8 mouse cellular contexts compared by ENCODE assay signal in genomic region chr8:70674109-70674508, GRCm38 (mm10). TPM values are rescaled to one million over a fixed set of nuclear protein-coding genes. Genes with fewer than 3 reads are reported as not detected.
A peak's percentile ranks its signal among the peaks of the same experiment; 100 is the strongest.
DNase-seq lines count a peak whose midpoint lies in the region; ATAC-seq and TF ChIP-seq lines count a peak whose summit lies in the region.

No protein-coding gene starts in this region.

- peaks cover 9 to 18% of the 10 kb centered on the region in 2 experiments for H3K4me1 ChIP-seq in heart, embryonic 14.5 days (ENCODE audit: control insufficient read depth in 2 of 2, insufficient read depth in 2 of 2, low read length in 2 of 2)
- H3K4me1 ChIP-seq in ES-E14 (ENCODE audit: control insufficient read depth in 2 of 2, insufficient read depth in 2 of 2, low read length in 2 of 2, poor library complexity in 1 of 2), result peaks cover 16 to 34% of the 10 kb centered on the region in 2 experiments
- H3K4me1 ChIP-seq in heart, embryonic 16.5 days (ENCODE audit: control insufficient read depth, insufficient read depth, low read length), result peaks cover 14% of the 10 kb centered on the region
- peaks cover 5% of the 10 kb centered on the region for H3K4me1 ChIP-seq in midbrain, embryonic 11.5 days (ENCODE audit: control insufficient read depth, insufficient read depth, low read length)

- H3K27ac ChIP-seq in heart, embryonic 14.5 days (replicated peaks in 1 of 2; ENCODE audit: control insufficient read depth in 1 of 2, insufficient read depth in 1 of 2, low read depth in 2 of 2, low read length in 2 of 2), result peak overlapping the region; percentile 96 to 97
- H3K27ac ChIP-seq in ES-E14 (ENCODE audit: insufficient read depth, low read depth, low read length, poor library complexity, severe bottlenecking), result peak overlapping the region; percentile 99
- peak overlapping the region; percentile 94 for H3K27ac ChIP-seq in heart, embryonic 16.5 days (ENCODE audit: low read length)
- H3K27ac ChIP-seq in midbrain, embryonic 11.5 days (ENCODE audit: low read depth, low read length), result no peak overlapping the region; the same call in 1 of the 2 replicates

- peak overlapping the region; percentile 76 for H3K4me2 ChIP-seq in heart, embryonic 14.5 days (ENCODE audit: low read length)
- peak overlapping the region; percentile 90 for H3K4me2 ChIP-seq in heart, embryonic 16.5 days (ENCODE audit: low read depth, low read length)
- H3K4me2 ChIP-seq in midbrain, embryonic 11.5 days, result peak overlapping the region; percentile 74

- H3K9ac ChIP-seq in heart, embryonic 14.5 days (ENCODE audit: low read length), result peak overlapping the region; percentile 78
- H3K9ac ChIP-seq in ES-E14 (ENCODE audit: insufficient read depth, low read depth, low read length, poor library complexity, severe bottlenecking), result peak overlapping the region; percentile 99
- peak overlapping the region; percentile 81 for H3K9ac ChIP-seq in heart, embryonic 16.5 days (ENCODE audit: low read length)
- peak overlapping the region; percentile 82 for H3K9ac ChIP-seq in midbrain, embryonic 11.5 days (ENCODE audit: low read length)

- no peak for ATAC-seq in heart, embryonic 14.5 days (ENCODE audit: insufficient number of reproducible peaks, insufficient read depth, low FRiP score, low read depth)
- ATAC-seq in heart, embryonic 16.5 days (replicated peaks; ENCODE audit: extremely low read depth, insufficient read depth, low FRiP score), result no peak
- peak; percentile 3; the same call in 1 of the 2 replicates for ATAC-seq in midbrain, embryonic 11.5 days (ENCODE audit: low FRiP score)

- in situ Hi-C loops in ES-E14 (cut with MboI; ENCODE audit: low sequenced_read_pairs in 2 of 2, unreplicated experiment in 2 of 2), result no loop called here

- H3K4me3 ChIP-seq in heart, embryonic 14.5 days (ENCODE audit: control insufficient read depth in 1 of 2, insufficient read depth in 1 of 2, low read depth in 1 of 2, low read length in 2 of 2), result peak overlapping the region; percentile 73 to 79; a peak in 3 of 4 replicates
- H3K4me3 ChIP-seq in ES-E14 (ENCODE audit: insufficient read depth in 1 of 2, low read depth in 1 of 2, low read length in 2 of 2, poor library complexity in 1 of 2, severe bottlenecking in 1 of 2), result peak overlapping the region; percentile 94 to 97
- H3K4me3 ChIP-seq in heart, embryonic 16.5 days (ENCODE audit: low read length), result peak overlapping the region; percentile 79
- peak overlapping the region; percentile 67 for H3K4me3 ChIP-seq in midbrain, embryonic 11.5 days (ENCODE audit: low read depth, low read length)

- WGBS in heart, embryonic 14.5 days, result 86% methylated on average over 3 of the region's 3 CpGs
- 77% methylated on average over 3 of the region's 3 CpGs for WGBS in heart, embryonic 16.5 days
- 93% methylated on average over 3 of the region's 3 CpGs for WGBS in midbrain, embryonic 11.5 days

- intact Hi-C loops in heart, postnatal 25 days (cut with DNase I), result no loop called here

- H3K9me3 ChIP-seq in heart, embryonic 14.5 days (ENCODE audit: control insufficient read depth, low read length), result no peaks in the 10 kb centered on the region
- H3K9me3 ChIP-seq in ES-E14 (ENCODE audit: control insufficient read depth, insufficient read depth, low read depth, low read length), result no peaks in the 10 kb centered on the region
- no peaks in the 10 kb centered on the region for H3K9me3 ChIP-seq in heart, embryonic 16.5 days (replicated peaks; ENCODE audit: control insufficient read depth, low read length)
- no peaks in the 10 kb centered on the region for H3K9me3 ChIP-seq in midbrain, embryonic 11.5 days (ENCODE audit: control insufficient read depth, low read length)

- no peaks in the 10 kb centered on the region for H3K27me3 ChIP-seq in heart, embryonic 14.5 days (ENCODE audit: control insufficient read depth, insufficient read depth, low read length)
- no peaks in the 10 kb centered on the region for H3K27me3 ChIP-seq in heart, embryonic 16.5 days (ENCODE audit: control insufficient read depth, insufficient read depth, low read length)
- H3K27me3 ChIP-seq in midbrain, embryonic 11.5 days (ENCODE audit: control insufficient read depth, insufficient read depth, low read length), result no peaks in the 10 kb centered on the region

- peaks cover 22% of the 10 kb centered on the region for H3K36me3 ChIP-seq in heart, embryonic 14.5 days (ENCODE audit: control insufficient read depth, insufficient read depth, low read length)
- peaks cover 25% of the 10 kb centered on the region; the same call in 1 of the 2 replicates for H3K36me3 ChIP-seq in ES-E14 (ENCODE audit: control insufficient read depth, insufficient read depth, low read length, poor library complexity, severe bottlenecking)
- peaks cover 11% of the 10 kb centered on the region for H3K36me3 ChIP-seq in heart, embryonic 16.5 days (ENCODE audit: control insufficient read depth, insufficient read depth)
- peaks cover 2% of the 10 kb centered on the region for H3K36me3 ChIP-seq in midbrain, embryonic 11.5 days (ENCODE audit: control insufficient read depth, insufficient read depth, low read length)

- no peak for DNase-seq in heart, postnatal 25 days (ENCODE audit: low spot score)
- DNase-seq in ES-E14 (ENCODE audit: low read depth, low spot score), result no peak
- DNase-seq in midbrain, embryonic 11.5 days (ENCODE audit: low spot score, missing footprints), result no peak
- DNase-seq in urinary bladder, postnatal 36 days (ENCODE audit: low spot score in 2 of 2), result no peak
- DNase-seq in adrenal gland, postnatal 4 days (ENCODE audit: low spot score in 2 of 2), result no peak
- no peak for DNase-seq in embryo, embryonic 10.5 days (ENCODE audit: low spot score)

TF ChIP-seq in ES-E14, 5 proteins besides CTCF, POLR2A, EP300 and RAD21:
- TF ChIP-seq HCFC1 (IDR thresholded peaks at IDR 0.05; ENCODE audit: borderline replicate concordance, insufficient read depth, low read length), result no peak
- TF ChIP-seq ZNF384 (IDR thresholded peaks at IDR 0.05; ENCODE audit: low read depth, low read length), result no peak
- TF ChIP-seq MAFK (IDR thresholded peaks at IDR 0.05; ENCODE audit: insufficient read depth, low read depth, low read length), result no peak
- TF ChIP-seq CHD2 (IDR thresholded peaks at IDR 0.05; ENCODE audit: low read depth, low read length), result no peak
- TF ChIP-seq ZC3H11A (IDR thresholded peaks at IDR 0.05; ENCODE audit: borderline replicate concordance, low read depth, low read length), result no peak

RNA-seq across cellular contexts. Expression of gene Lsm4, which starts 1.1 kb away (rescaled TPM):
- polyA plus RNA-seq in heart, embryonic 14.5 days (2014; fragmentation: Nextera tagmentation; extraction: Ambion mirVana), result 316 and 334 TPM in 2 replicates
- 10 to 100 TPM; 60.6 to 62.9 TPM for total RNA-seq in heart, postnatal 25 days (2021)
- 171 and 204 TPM in 2 replicates for total RNA-seq in ES-E14 (2012; rRNA removed)
- polyA plus RNA-seq in heart, embryonic 16.5 days (2015; fragmentation: Nextera tagmentation; extraction: Ambion mirVana), result 252 and 258 TPM in 2 replicates
- 305 and 326 TPM in 2 replicates for polyA plus RNA-seq in midbrain, embryonic 11.5 days (2014; fragmentation: Nextera tagmentation; extraction: Ambion mirVana)
- 10 to 100 TPM; 96.6 to 99.0 TPM for total RNA-seq in adrenal gland, postnatal 4 days (2021)

RNA-seq across cellular contexts. Expression of gene Pgpep1, which starts 13.9 kb away (rescaled TPM):
- polyA plus RNA-seq in heart, embryonic 14.5 days (2014; fragmentation: Nextera tagmentation; extraction: Ambion mirVana), result 39.7 and 46.6 TPM in 2 replicates
- total RNA-seq in heart, postnatal 25 days (2021), result 10 to 100 TPM; 46.8 to 47.5 TPM
- 15.5 and 21.4 TPM in 2 replicates for total RNA-seq in ES-E14 (2012; rRNA removed)
- 35.5 and 36.7 TPM in 2 replicates for polyA plus RNA-seq in heart, embryonic 16.5 days (2015; fragmentation: Nextera tagmentation; extraction: Ambion mirVana)
- polyA plus RNA-seq in midbrain, embryonic 11.5 days (2014; fragmentation: Nextera tagmentation; extraction: Ambion mirVana), result 103 and 108 TPM in 2 replicates
- total RNA-seq in adrenal gland, postnatal 4 days (2021), result 10 to 100 TPM; 62.1 to 76.0 TPM

RNA-seq across cellular contexts. Expression of gene Jund, which starts 24.6 kb away (rescaled TPM):
- 122 and 137 TPM in 2 replicates for polyA plus RNA-seq in heart, embryonic 14.5 days (2014; fragmentation: Nextera tagmentation; extraction: Ambion mirVana)
- 100 to 1,000 TPM; 136 to 141 TPM for total RNA-seq in heart, postnatal 25 days (2021)
- total RNA-seq in ES-E14 (2012; rRNA removed), result 60.1 TPM in 2 replicates
- polyA plus RNA-seq in heart, embryonic 16.5 days (2015; fragmentation: Nextera tagmentation; extraction: Ambion mirVana), result 58.7 and 59.3 TPM in 2 replicates
- polyA plus RNA-seq in midbrain, embryonic 11.5 days (2014; fragmentation: Nextera tagmentation; extraction: Ambion mirVana), result 119 and 138 TPM in 2 replicates
- 100 to 1,000 TPM; 185 to 195 TPM for total RNA-seq in adrenal gland, postnatal 4 days (2021)

RNA-seq across cellular contexts. Expression of gene Iqcn, which starts 29.1 kb away (rescaled TPM):
- not detected in 2 replicates for polyA plus RNA-seq in heart, embryonic 14.5 days (2014; fragmentation: Nextera tagmentation; extraction: Ambion mirVana)
- total RNA-seq in heart, postnatal 25 days (2021), result not detected
- total RNA-seq in ES-E14 (2012; rRNA removed), result 0.09 and 0.16 TPM in 2 replicates
- polyA plus RNA-seq in heart, embryonic 16.5 days (2015; fragmentation: Nextera tagmentation; extraction: Ambion mirVana), result 0.05 TPM in 1 of 2 replicates, not detected in the other
- polyA plus RNA-seq in midbrain, embryonic 11.5 days (2014; fragmentation: Nextera tagmentation; extraction: Ambion mirVana), result 0.04 TPM in 1 of 2 replicates, not detected in the other
- under 1 TPM; 0.14 to 0.25 TPM for total RNA-seq in adrenal gland, postnatal 4 days (2021)

RNA-seq across cellular contexts. Expression of gene Gdf15, which starts 41.9 kb away (rescaled TPM):
- 1.1 TPM in 2 replicates for polyA plus RNA-seq in heart, embryonic 14.5 days (2014; fragmentation: Nextera tagmentation; extraction: Ambion mirVana)
- under 1 TPM; 0.56 to 0.73 TPM for total RNA-seq in heart, postnatal 25 days (2021)
- 7.0 and 18.8 TPM in 2 replicates for total RNA-seq in ES-E14 (2012; rRNA removed)
- polyA plus RNA-seq in heart, embryonic 16.5 days (2015; fragmentation: Nextera tagmentation; extraction: Ambion mirVana), result 1.2 and 1.6 TPM in 2 replicates
- polyA plus RNA-seq in midbrain, embryonic 11.5 days (2014; fragmentation: Nextera tagmentation; extraction: Ambion mirVana), result 0.10 and 0.11 TPM in 2 replicates
- total RNA-seq in adrenal gland, postnatal 4 days (2021), result 1 to 10 TPM in 1 of 2 experiments, under 1 TPM in 1; 0.59 to 1.8 TPM
